Mouse (Mus musculus): ENCODE measurements around the gene Olfr1258.
"Not testable (repeated sequence)": the region's sequence is repeated elsewhere in the genome, so short reads cannot be mapped to it uniquely, and the experiment has no call there.

The Olfr1258 gene

GRCm38 (mm10) chr2:89927009-89927408, at the start of gene Olfr1258:
Gene Olfr1258, plus strand, starts transcription at chr2:89927309.
- no peak for DNase-seq

GRCm38 (mm10) chr2:89878137-89878536, 49.0 kb upstream of the Olfr1258 start, which contains the start of gene Olfr1257:
Gene Olfr1257, plus strand, starts transcription at chr2:89878437.
- DNase-seq = no peak

- not testable (repeated sequence) for DNase-seq
These were observed 14.5 kb upstream of the Olfr1258 start for GRCm38 (mm10) chr2:89912616-89913015.

GRCm38 (mm10) chr2:89948564-89948963, 21.5 kb downstream of the Olfr1258 start, which contains the start of gene Olfr1259:
Gene Olfr1259, minus strand, starts transcription at chr2:89948664.
- DNase-seq = no peak

- no peak for DNase-seq
These were observed 47.1 kb downstream of the Olfr1258 start, which contains the start of gene Olfr1260 for GRCm38 (mm10) chr2:89974184-89974583. Gene Olfr1260, plus strand, starts transcription at chr2:89974340.

- no peak for DNase-seq
These were observed 50.6 kb downstream of the Olfr1258 start for GRCm38 (mm10) chr2:89977709-89978108.
